Mouse (Mus musculus) brain, embryonic 14.5 days (tissue): ENCODE results near the gene Zfp784. TPM values are rescaled to one million over a fixed set of nuclear protein-coding genes. Genes with fewer than 3 reads are reported as not detected.

Source experiments
- DNase-seq: peaks from one replicate; pipeline ENCODE4 v3.0.0-alpha.2; 2011; ENCODE audit warnings: low read depth
- CTCF ChIP-seq: fragments of 200-500 bp; IDR thresholded peaks from 2 replicates; pipeline ENCODE4 v1.5.1; 2012; ENCODE audit warnings: inconsistent platforms, mild to moderate bottlenecking, moderate library complexity, borderline replicate concordance; ENCODE audit not compliant: insufficient read depth, insufficient read length; ENCODE audit errors: extremely low read depth
- POLR2A ChIP-seq: fragments of 200-500 bp; IDR thresholded peaks from 2 replicates; pipeline ENCODE4 v1.6.1; 2012; ENCODE audit warnings: mild to moderate bottlenecking, inconsistent platforms, borderline replicate concordance; ENCODE audit not compliant: poor library complexity, insufficient read depth, insufficient read length, severe bottlenecking; ENCODE audit errors: extremely low read depth
- polyA plus RNA-seq: library from polyadenylated mRNA; depleted of rRNA; stranded (reverse); fragments of >200 nt; gene quantifications from 2 replicates; pipeline ENCODE4 v1.2.3, GENCODE M21; 2012

The Zfp784 gene
- polyA plus RNA-seq, 1 experiment = 7.6 TPM

DNA sequence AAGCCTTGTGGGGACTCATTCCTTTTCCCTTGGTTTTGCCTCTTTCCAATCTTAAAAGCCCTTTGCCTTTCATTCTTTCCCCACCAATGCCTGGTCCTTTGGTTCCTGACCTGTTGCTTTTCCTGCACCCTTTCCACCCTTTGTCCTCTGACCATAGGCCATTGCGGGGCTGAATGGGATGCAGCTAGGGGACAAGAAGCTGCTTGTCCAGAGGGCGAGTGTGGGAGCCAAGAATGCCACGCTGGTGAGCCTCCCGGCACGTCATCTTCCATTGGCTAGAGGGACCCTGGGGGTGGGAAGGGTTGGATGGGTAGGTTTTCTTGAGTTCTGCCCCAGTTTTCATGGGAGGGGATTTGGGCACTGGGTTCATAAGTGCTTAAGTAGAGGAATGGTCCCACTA, 36.7 kb upstream of the Zfp784 start:
- DNase-seq = no peak
- no peak for TF ChIP-seq CTCF
- TF ChIP-seq POLR2A = no peak

GRCm38 (mm10) chr7:5073586-5073985, 35.3 kb upstream of the Zfp784 start:
- TF ChIP-seq POLR2A (no peak), CTCF (no peak)
- no peak for DNase-seq

- DNase-seq = no peak
- TF ChIP-seq CTCF = no peak
- TF ChIP-seq POLR2A = no peak
Observed at GRCm38 (mm10) chr7:5064886-5065285, 26.6 kb upstream of the Zfp784 start.

DNA sequence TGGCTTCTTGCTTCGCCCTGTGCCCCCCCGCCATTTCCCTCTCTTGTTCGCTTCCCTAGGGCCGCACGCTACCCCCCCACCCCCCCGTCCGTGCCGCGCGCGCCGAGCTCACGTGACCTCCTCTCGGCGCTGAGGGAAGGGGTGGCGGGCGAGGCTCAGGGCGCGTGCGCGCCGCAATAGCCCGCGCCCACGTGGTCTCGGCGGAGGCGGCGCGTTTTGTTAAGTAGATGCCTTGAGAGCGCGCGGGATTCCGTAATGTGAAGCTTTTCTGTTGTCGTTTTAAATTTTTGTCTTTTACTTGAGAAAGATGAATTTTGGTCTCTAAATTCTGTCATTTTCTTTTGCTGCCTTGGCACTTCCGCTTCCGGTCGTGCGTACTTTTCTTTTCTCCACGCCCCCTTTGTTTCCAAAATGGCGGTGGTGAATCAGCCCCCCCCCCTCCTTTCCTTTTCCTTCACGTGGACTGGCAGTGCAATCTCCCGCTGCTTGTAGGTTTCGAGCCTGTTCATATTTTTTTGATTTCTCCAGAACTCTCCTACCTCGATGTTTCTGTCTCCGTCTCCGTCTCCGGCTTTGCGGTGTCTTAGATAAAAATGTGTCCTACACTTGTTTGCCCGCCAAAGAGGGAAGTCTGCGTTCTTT, 24.2 kb upstream of the Zfp784 start:
- no peak for TF ChIP-seq CTCF
- peak; percentile 92 for DNase-seq

GRCm38 (mm10) chr7:5061774-5062359, 23.6 kb upstream of the Zfp784 start, which contains the start of gene U2af2:
TSS of gene U2af2 (plus strand) at chr7:5062143.
- peak; percentile 98 for DNase-seq
- TF ChIP-seq POLR2A (peak; percentile 68), CTCF (no peak)

DNA sequence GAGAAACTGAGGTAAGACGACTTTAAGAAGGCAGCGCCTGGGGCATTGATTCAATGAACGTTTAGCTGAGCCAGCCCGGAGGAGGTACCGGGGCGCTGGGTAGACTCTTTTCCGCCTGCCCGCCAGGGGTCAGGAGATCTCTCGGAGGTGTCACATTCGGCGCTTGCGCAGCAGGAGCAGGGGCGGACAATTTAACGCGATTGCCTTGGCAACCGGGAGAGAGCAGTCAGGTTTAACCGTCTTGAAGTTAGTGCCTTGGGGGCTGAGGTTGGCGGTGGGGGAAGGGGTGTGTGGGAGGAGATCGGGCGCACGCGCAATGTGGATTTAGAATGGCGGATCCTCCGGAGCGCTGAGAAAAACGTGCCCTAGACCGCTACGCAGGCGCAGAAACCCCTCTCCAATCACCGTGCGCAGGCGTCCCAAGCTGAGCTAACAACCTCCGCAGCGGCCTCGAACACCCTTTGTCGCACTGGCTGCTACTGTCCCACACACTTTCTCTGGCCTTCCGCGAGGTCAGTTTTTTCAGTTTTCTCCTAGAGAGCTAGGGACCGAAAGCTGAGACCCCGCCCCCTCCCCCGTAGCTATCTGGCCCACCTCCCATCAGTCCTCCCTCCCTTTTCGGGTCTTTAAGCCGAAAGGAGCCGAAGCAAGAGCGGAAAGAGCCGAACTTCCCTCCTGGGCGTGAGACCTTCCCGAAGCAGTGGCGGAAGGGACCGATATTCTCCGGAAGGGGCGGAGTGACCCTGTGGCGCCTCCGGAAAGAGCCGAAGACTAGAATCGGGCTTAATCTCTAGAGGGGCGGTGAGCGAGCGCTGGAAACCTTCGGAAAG, 22.9 kb upstream of the Zfp784 start:
- peak; percentile 99 for DNase-seq
- TF ChIP-seq CTCF (peak; percentile 62), POLR2A (no peak)

DNA sequence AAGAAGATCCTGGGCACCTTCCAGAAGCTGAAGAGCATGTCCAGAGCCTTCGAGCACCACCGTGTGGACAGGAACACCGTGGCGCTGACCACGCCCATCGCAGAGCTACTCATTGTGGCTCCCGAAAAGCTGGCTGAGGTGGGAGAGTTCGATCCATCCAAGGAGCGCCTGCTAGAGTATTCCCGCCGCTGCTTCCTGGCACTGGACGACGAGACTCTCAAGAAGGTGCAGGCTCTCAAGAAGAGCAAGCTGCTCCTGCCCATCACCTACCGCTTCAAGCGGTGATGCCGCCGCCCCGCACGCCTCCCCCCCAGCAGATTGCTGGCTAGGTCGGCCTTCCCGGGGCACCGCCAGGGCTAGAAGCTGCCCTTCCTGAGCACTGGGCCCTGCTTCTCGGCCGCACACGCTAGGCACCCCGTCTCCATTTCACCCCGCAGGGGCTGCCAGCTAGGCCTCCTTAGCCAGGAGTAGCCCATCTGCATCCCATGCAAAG, 22.0 kb upstream of the Zfp784 start:
- TF ChIP-seq CTCF (peak; percentile 70), POLR2A (no peak)
- DNase-seq = peak; percentile 90

DNA sequence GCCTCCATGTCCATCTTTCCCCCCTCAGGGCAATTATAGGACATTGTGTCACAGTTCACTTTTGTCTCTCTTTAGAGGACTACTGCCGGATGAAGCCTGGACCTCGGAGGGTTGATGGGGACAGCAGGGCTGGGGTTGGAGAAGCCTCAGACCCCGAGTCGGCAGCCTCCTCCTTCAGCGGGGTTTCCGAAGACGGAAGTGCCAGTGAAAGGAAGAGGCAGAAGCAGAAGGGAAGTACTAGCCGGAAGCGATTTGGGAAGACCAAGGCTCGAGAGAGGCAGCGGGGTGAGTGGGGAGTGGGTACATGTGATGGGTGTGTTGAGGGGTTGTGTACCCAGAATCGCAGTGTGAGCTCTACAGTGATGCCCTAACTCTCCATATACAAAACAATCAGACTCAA, 21.2 kb upstream of the Zfp784 start:
- TF ChIP-seq CTCF (no peak), POLR2A (no peak)
- no peak for DNase-seq

DNA sequence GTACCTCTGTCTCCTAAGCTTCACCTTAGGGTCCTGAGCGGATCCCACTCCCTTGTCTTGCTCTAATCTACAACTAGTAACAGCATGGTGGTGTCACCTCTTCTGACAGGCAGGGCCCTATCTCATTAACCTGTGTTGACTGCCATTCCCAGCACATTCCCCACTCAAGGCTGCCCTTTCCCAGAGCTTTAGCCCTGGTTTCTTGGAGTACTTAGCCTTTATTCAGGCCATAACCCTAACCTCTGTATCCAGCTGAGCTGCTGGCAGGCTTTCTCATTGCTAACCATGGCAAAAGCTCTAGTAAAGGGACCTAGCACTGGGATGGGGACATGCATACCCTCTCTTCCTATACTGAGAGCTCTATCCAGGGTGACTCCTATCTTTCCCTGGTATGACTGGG, 20.4 kb upstream of the Zfp784 start:
- TF ChIP-seq POLR2A = no peak
- no peak for TF ChIP-seq CTCF
- DNase-seq = no peak

GRCm38 (mm10) chr7:5057804-5058203, 19.6 kb upstream of the Zfp784 start:
- DNase-seq = no peak
- TF ChIP-seq CTCF = no peak
- TF ChIP-seq POLR2A = no peak

GRCm38 (mm10) chr7:5057381-5057780, 19.1 kb upstream of the Zfp784 start:
- TF ChIP-seq CTCF (no peak), POLR2A (no peak)
- DNase-seq = no peak
